Mouse (Mus musculus) central nervous system, embryonic 18 days (tissue): ENCODE data around the gene Usp9y. TPM values are rescaled to one million over a fixed set of nuclear protein-coding genes. Genes with fewer than 3 reads are reported as not detected.

ENCODE experiments used
- polyA plus RNA-seq: library from polyadenylated mRNA; depleted of rRNA; stranded (reverse); fragments of >200 nt; gene quantifications from 2 replicates; pipeline ENCODE4 v1.2.3, GENCODE M21; 2012; rRNA removed

Gene Usp9y
- not detected in 2 replicates for polyA plus RNA-seq

GRCm38 (mm10) chrY:1459682-1460081, at the start of gene Usp9y:
Usp9y (minus strand) TSS chrY:1459782.

GRCm38 (mm10) chrY:1286171-1286795, 173.3 kb downstream of the Usp9y start, which contains the start of gene Ddx3y:
Ddx3y (minus strand) TSS chrY:1286629.

Other genes with a start within 250 kb of the Usp9y start
- gene Uty, start 214.0 kb downstream of the Usp9y start, polyA plus RNA-seq: 9.6 and 11.1 TPM in 2 replicates
- gene Ddx3y, start 173.2 kb downstream of the Usp9y start, polyA plus RNA-seq: 18.2 and 18.5 TPM in 2 replicates